Mouse (Mus musculus) urinary bladder, postnatal 0 days (tissue): ENCODE measurements around the gene Olfr1192-ps1. TPM values are rescaled to one million over a fixed set of nuclear protein-coding genes. Genes with fewer than 3 reads are reported as not detected.

Source experiments
- polyA plus RNA-seq: library from polyadenylated mRNA; unstranded; fragments of >200 nt; fragmentation: Nextera tagmentation; extraction: Ambion mirVana; gene quantifications from 2 replicates; pipeline ENCODE4 v1.2.1, GENCODE M21; 2015

Olfr1192-ps1 gene
- polyA plus RNA-seq: not detected in 2 replicates

GRCm38 (mm10) chr2:88648209-88648608 lies at the start of gene Olfr1192-ps1:
TSS of gene Olfr1192-ps1 (plus strand) at chr2:88648509.

GRCm38 (mm10) chr2:88640242-88640641 lies 8.1 kb upstream of the Olfr1192-ps1 start, which contains the start of gene Olfr1191-ps1:
TSS of gene Olfr1191-ps1 (plus strand) at chr2:88640542.

GRCm38 (mm10) chr2:88675328-88675727 lies 27.0 kb downstream of the Olfr1192-ps1 start, which contains the start of gene Olfr1193:
TSS of gene Olfr1193 (plus strand) at chr2:88675628.

DNA sequence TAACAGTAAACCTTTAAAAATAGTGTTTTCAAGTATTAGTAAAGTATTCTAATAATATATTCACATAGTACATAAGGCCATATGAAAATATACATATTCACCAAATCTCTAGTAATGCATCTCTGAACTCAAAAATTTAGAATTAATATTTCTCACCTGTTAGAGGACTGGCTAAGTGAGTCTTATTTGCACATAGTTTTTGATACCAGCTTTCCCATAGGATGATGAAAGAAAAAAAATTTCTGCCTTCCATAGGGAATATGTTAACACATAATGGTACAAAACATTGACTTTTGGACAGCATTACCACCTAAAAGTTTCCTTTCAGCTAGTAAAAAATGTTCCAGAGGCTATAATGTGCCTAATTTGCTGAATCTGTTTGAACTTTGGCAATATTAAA lies 40.8 kb downstream of the Olfr1192-ps1 start, which contains the start of gene Olfr1195:
Gene Olfr1195 (minus strand): TSS at position 101 of the 400 bp plus-strand sequence.

DNA sequence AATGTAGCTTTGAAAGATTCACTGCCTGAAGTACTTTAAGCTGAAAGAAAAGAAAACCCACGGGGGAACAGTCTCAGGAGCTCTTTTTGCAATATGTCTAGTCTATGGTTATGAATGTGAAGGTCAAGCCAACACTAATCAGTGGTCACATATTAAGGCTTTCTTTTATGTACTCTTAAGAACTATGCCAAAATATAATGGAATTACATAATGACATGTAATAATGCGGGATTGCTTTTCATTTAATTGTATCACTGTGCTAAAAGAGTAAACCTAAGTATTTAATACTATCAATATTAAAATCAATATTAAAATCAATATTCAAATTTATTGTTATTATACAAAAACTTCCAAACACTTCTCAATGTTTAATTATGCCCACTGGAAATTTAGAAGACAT lies 56.2 kb downstream of the Olfr1192-ps1 start, which contains the start of gene Olfr1196:
Gene Olfr1196 (minus strand): TSS at position 101 of the 400 bp plus-strand sequence.

Other genes with a start within 250 kb of the Olfr1192-ps1 start
- not detected in 2 replicates for gene Olfr1179, start 242.1 kb upstream of the Olfr1192-ps1 start, polyA plus RNA-seq
- gene Olfr1180, start 229.4 kb upstream of the Olfr1192-ps1 start, polyA plus RNA-seq: not detected in 2 replicates
- gene Olfr1181, start 222.3 kb upstream of the Olfr1192-ps1 start, polyA plus RNA-seq: not detected in 2 replicates
- gene Gm13757, start 199.4 kb upstream of the Olfr1192-ps1 start, polyA plus RNA-seq: not detected in 2 replicates
- not detected in 2 replicates for gene Olfr1183, start 193.6 kb upstream of the Olfr1192-ps1 start, polyA plus RNA-seq
- gene Olfr1184, start 164.9 kb upstream of the Olfr1192-ps1 start, polyA plus RNA-seq: not detected in 2 replicates
- gene Olfr1185-ps1, start 155.2 kb upstream of the Olfr1192-ps1 start, polyA plus RNA-seq: not detected in 2 replicates
- gene Olfr1186, start 130.0 kb upstream of the Olfr1192-ps1 start, polyA plus RNA-seq: not detected in 2 replicates
- not detected in 2 replicates for gene Olfr1188, start 91.6 kb upstream of the Olfr1192-ps1 start, polyA plus RNA-seq
- gene Olfr1189, start 62.1 kb upstream of the Olfr1192-ps1 start, polyA plus RNA-seq: not detected in 2 replicates
- not detected in 2 replicates for gene Olfr1191-ps1, start 8.0 kb upstream of the Olfr1192-ps1 start, polyA plus RNA-seq
- gene Olfr1193, start 27.1 kb downstream of the Olfr1192-ps1 start, polyA plus RNA-seq: not detected in 2 replicates
- not detected in 2 replicates for gene Olfr1195, start 40.7 kb downstream of the Olfr1192-ps1 start, polyA plus RNA-seq
- gene Olfr1196, start 56.1 kb downstream of the Olfr1192-ps1 start, polyA plus RNA-seq: not detected in 2 replicates
- gene Olfr1197, start 83.9 kb downstream of the Olfr1192-ps1 start, polyA plus RNA-seq: not detected in 2 replicates
- not detected in 2 replicates for gene Olfr1198, start 102.9 kb downstream of the Olfr1192-ps1 start, polyA plus RNA-seq
- not detected in 2 replicates for gene Olfr1199, start 112.0 kb downstream of the Olfr1192-ps1 start, polyA plus RNA-seq
- not detected in 2 replicates for gene Olfr1200, start 122.0 kb downstream of the Olfr1192-ps1 start, polyA plus RNA-seq
- gene Olfr1201, start 144.5 kb downstream of the Olfr1192-ps1 start, polyA plus RNA-seq: not detected in 2 replicates
- gene Olfr1202, start 166.0 kb downstream of the Olfr1192-ps1 start, polyA plus RNA-seq: not detected in 2 replicates
- gene Olfr1205, start 181.2 kb downstream of the Olfr1192-ps1 start, polyA plus RNA-seq: not detected in 2 replicates
- not detected in 2 replicates for gene Olfr1204, start 200.8 kb downstream of the Olfr1192-ps1 start, polyA plus RNA-seq
- not detected in 2 replicates for gene Olfr1206, start 214.7 kb downstream of the Olfr1192-ps1 start, polyA plus RNA-seq